Mouse (Mus musculus) spleen, adult 2 months (tissue): ENCODE measurements around the gene Hoxa2. TPM values are rescaled to one million over a fixed set of nuclear protein-coding genes. Genes with fewer than 3 reads are reported as not detected.

Experiments
- DNase-seq, 2 experiments: peaks; one replicate each; pipeline versions ENCODE4 v3.0.0 to v3.0.0-alpha.2; 2012 to 2021; ENCODE audit warnings: low spot score in 2 of 2, low read depth in 1 of 2
- H3K27ac ChIP-seq: fragments of 200-500 bp; 2 replicates; pipeline ENCODE4 v1.5.1; 2012; ENCODE audit warnings: low read length, inconsistent platforms; ENCODE audit not compliant: insufficient read depth
- H3K27me3 ChIP-seq: fragments of 200-500 bp; 2 replicates; pipeline ENCODE4 v1.6.1; 2012; ENCODE audit warnings: mild to moderate bottlenecking, moderate library complexity, low read length, inconsistent platforms; ENCODE audit not compliant: control insufficient read depth, insufficient read depth
- H3K36me3 ChIP-seq: fragments of 200-500 bp; 2 replicates; pipeline ENCODE4 v1.6.1; 2012; ENCODE audit warnings: mild to moderate bottlenecking, low read length, inconsistent platforms; ENCODE audit not compliant: control insufficient read depth, insufficient read depth
- H3K4me1 ChIP-seq: fragments of 200-500 bp; 2 replicates; pipeline ENCODE4 v1.6.1; 2011; ENCODE audit warnings: inconsistent platforms; ENCODE audit not compliant: control insufficient read depth, insufficient read depth, insufficient read length
- H3K4me3 ChIP-seq: fragments of 200-500 bp; 2 replicates; pipeline ENCODE4 v1.5.1; 2011; ENCODE audit warnings: mild to moderate bottlenecking, inconsistent platforms; ENCODE audit not compliant: insufficient read depth, insufficient read length; ENCODE audit errors: extremely low read depth
- CTCF ChIP-seq: fragments of 200-500 bp; IDR thresholded peaks from 2 replicates; pipeline ENCODE4 v1.5.1; 2011; ENCODE audit warnings: mild to moderate bottlenecking, inconsistent platforms; ENCODE audit not compliant: insufficient read depth, insufficient read length, insufficient replicate concordance; ENCODE audit errors: extremely low read depth
- POLR2A ChIP-seq: fragments of 200-500 bp; IDR thresholded peaks from 2 replicates; pipeline ENCODE4 v1.6.1; 2011; ENCODE audit warnings: low read depth, low read length, inconsistent platforms
- WGBS: fragments of 180-500 bp; shearing (Covaris S2); methylation state at CpG from one replicate; pipeline ENCODE4 v1.1.7; 2018; 5-methylcytosine and 5-hydroxymethylcytosine counted together
- polyA plus RNA-seq: library from polyadenylated mRNA; depleted of rRNA; stranded (reverse); fragments of >200 nt; gene quantifications from 2 replicates; pipeline ENCODE4 v1.2.3, GENCODE M21; 2012; rRNA removed

Hoxa2 gene
- polyA plus RNA-seq = 0.27 and 0.65 TPM in 2 replicates

GRCm38 (mm10) chr6:52164626-52165440 is at the start of gene Hoxa2:
Gene Hoxa2 (minus strand): TSS chr6:52164831.
- Histone ChIP-seq H3K4me3 (peak within 1 kb of the TSS; percentile 17; the same call in 1 of the 2 replicates), H3K27ac (peak within 1 kb of the TSS; percentile 28; the same call in 1 of the 2 replicates), H3K27me3 (peaks cover 16% of the 10 kb centered on the region), H3K4me1 (no peaks in the 10 kb centered on the region), H3K36me3 (no peaks in the 10 kb centered on the region)
- TF ChIP-seq CTCF (no peak), POLR2A (no peak)
- WGBS = 34% methylated on average over 25 of the region's 25 CpGs
- DNase-seq = no peak

DNA sequence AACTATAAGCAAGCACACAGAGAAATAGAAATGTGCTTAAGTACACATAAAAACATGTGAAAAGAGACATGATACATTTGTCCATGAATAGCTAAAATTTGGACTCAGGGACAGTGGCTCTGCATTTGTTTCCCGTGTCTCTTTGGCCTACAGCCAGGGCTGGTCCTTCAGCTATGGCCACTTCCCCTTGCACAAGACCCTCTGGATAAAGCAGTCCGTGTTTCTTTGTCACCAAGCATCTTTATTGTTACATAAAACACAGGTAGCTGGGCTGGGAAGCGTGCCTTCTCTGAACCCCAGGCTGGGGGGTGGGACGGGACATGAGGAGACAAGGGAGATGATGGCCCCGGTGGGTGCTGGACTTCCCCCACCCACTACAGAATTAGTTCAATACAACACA is 49.6 kb upstream of the Hoxa2 start:
- no peak for DNase-seq
- no peaks in the 10 kb centered on the region for H3K36me3 ChIP-seq
- 58% methylated on average over 5 of the region's 5 CpGs for WGBS
- no peak overlapping the region for H3K4me3 ChIP-seq
- TF ChIP-seq CTCF = no peak
- TF ChIP-seq POLR2A = no peak
- peaks cover 15% of the 10 kb centered on the region for H3K4me1 ChIP-seq
- peaks cover 46% of the 10 kb centered on the region for H3K27me3 ChIP-seq
- H3K27ac ChIP-seq = no peak overlapping the region

- peaks cover 40% of the 10 kb centered on the region for H3K27me3 ChIP-seq
- no peaks in the 10 kb centered on the region for H3K36me3 ChIP-seq
- peak within 1 kb of the TSS; percentile 54 for H3K4me3 ChIP-seq
- TF ChIP-seq CTCF (no peak), POLR2A (no peak)
- DNase-seq = no peak
- H3K27ac ChIP-seq = no peak within 1 kb of the TSS
- H3K4me1 ChIP-seq = peaks cover 15% of the 10 kb centered on the region
- WGBS = 4% methylated on average over 38 of the region's 38 CpGs
Observed at GRCm38 (mm10) chr6:52213119-52213986, 48.7 kb upstream of the Hoxa2 start, which contains the start of the genes Hoxa3 and Gm28308. Gene Hoxa3 (minus strand): TSS chr6:52213336. Gene Gm28308 (minus strand): TSS chr6:52213339.

GRCm38 (mm10) chr6:52212556-52213118 is 48.0 kb upstream of the Hoxa2 start:
- H3K36me3 ChIP-seq = no peaks in the 10 kb centered on the region
- H3K4me3 ChIP-seq = peak overlapping the region; percentile 54
- TF ChIP-seq CTCF = no peak
- TF ChIP-seq POLR2A = no peak
- peaks cover 12% of the 10 kb centered on the region for H3K4me1 ChIP-seq
- no peak for DNase-seq
- no peak overlapping the region for H3K27ac ChIP-seq
- peaks cover 33% of the 10 kb centered on the region for H3K27me3 ChIP-seq
- 1% methylated on average over 22 of the region's 22 CpGs for WGBS

DNA sequence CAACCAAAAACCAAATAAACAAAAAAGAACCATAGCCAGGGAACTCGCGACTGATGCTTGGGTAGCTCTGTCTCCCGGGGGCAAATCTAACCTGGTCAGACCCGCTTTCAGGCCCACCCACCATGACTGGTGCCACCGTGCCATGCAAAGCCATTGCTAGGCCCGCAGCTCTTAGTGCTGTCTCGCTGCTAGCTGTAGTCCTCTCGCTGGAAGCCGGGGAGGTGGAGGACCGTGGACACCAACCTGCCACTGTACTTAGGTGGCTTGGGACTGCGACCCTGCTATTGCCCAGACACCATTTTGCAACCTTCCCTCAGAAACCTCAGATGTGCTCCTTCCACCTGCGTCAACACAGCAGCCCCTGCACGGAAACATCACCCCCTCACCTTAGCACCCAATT is 47.3 kb upstream of the Hoxa2 start:
- Histone ChIP-seq H3K4me3 (peak overlapping the region; percentile 40; the same call in 1 of the 2 replicates), H3K27ac (no peak overlapping the region), H3K27me3 (peaks cover 26% of the 10 kb centered on the region), H3K36me3 (no peaks in the 10 kb centered on the region), H3K4me1 (peaks cover 7% of the 10 kb centered on the region)
- TF ChIP-seq POLR2A (no peak), CTCF (no peak)
- no peak for DNase-seq
- whole genome bisulfite sequencing = 2% methylated on average over 13 of the region's 13 CpGs

GRCm38 (mm10) chr6:52211170-52211935 is 46.7 kb upstream of the Hoxa2 start:
- Histone ChIP-seq H3K27me3 (peaks cover 24% of the 10 kb centered on the region), H3K4me3 (peak overlapping the region; percentile 40; the same call in 1 of the 2 replicates), H3K4me1 (peaks cover 3% of the 10 kb centered on the region), H3K27ac (no peak overlapping the region), H3K36me3 (no peaks in the 10 kb centered on the region)
- DNase-seq = peak in 1 of 2 experiments; percentile 64
- TF ChIP-seq CTCF = peak; percentile 76
- TF ChIP-seq POLR2A = no peak
- WGBS = 3% methylated on average over 37 of the region's 37 CpGs
